Comparison of ENCODE assay signal across 23 mouse cellular contexts in genomic region chr9:37829881-37830280, GRCm38 (mm10). TPM values are rescaled to one million over a fixed set of nuclear protein-coding genes. Genes with fewer than 3 reads are reported as not detected.
"Had no signal": no experiment of that assay in that cellular context is flagged by ENCODE, and none has a peak within 500 bp of the region (broad histone marks: within the 10 kb centered on the region; RNA-seq: fewer than 3 reads in every experiment).

No protein-coding gene starts in this region.

- H3K27me3 ChIP-seq: midbrain, embryonic 12.5 days; neural tube, embryonic 13.5 days; neural tube, embryonic 15.5 days; stomach, embryonic 15.5 days had no signal

- H3K9ac ChIP-seq: lung, embryonic 14.5 days; midbrain, embryonic 12.5 days; neural tube, embryonic 13.5 days; neural tube, embryonic 15.5 days; stomach, embryonic 15.5 days had no signal

- H3K4me1 ChIP-seq: midbrain, embryonic 10.5 days; midbrain, embryonic 12.5 days; neural tube, embryonic 13.5 days; neural tube, embryonic 15.5 days; stomach, embryonic 15.5 days had no signal

- H3K36me3 ChIP-seq: midbrain, embryonic 10.5 days; midbrain, embryonic 12.5 days; neural tube, embryonic 13.5 days; neural tube, embryonic 15.5 days; stomach, embryonic 15.5 days had no signal

- ATAC-seq: midbrain, embryonic 16.5 days had no signal

- DNase-seq: lung, adult 18-20 months; lung, embryonic 14.5 days; lung, postnatal 10 days; lung, postnatal 4 days; midbrain, embryonic 14.5 days; right cerebral cortex, postnatal 14 days; thymus, adult 18-20 months; thymus, postnatal 14 days; thymus, postnatal 36 days had no signal

- H3K9me3 ChIP-seq: midbrain, embryonic 10.5 days; midbrain, embryonic 12.5 days; neural tube, embryonic 13.5 days; neural tube, embryonic 15.5 days; stomach, embryonic 15.5 days had no signal

- H3K27ac ChIP-seq: midbrain, embryonic 10.5 days; midbrain, embryonic 12.5 days; neural tube, embryonic 13.5 days; neural tube, embryonic 15.5 days; stomach, embryonic 15.5 days; stomach, postnatal 0 days had no signal

- H3K4me3 ChIP-seq: midbrain, embryonic 10.5 days; midbrain, embryonic 12.5 days; myocyte; neural tube, embryonic 13.5 days; neural tube, embryonic 15.5 days; stomach, embryonic 15.5 days had no signal

- H3K4me2 ChIP-seq: lung, embryonic 14.5 days; midbrain, embryonic 12.5 days; neural tube, embryonic 13.5 days; neural tube, embryonic 15.5 days; stomach, embryonic 15.5 days had no signal

RNA-seq across cellular contexts. Expression of gene Olfr877, which starts 24.2 kb away (rescaled TPM):
- total RNA-seq: megakaryocyte, adult 5-6 weeks; megakaryocyte-erythroid progenitor cell, adult 5-6 weeks had no signal
- polyA plus RNA-seq: lung, embryonic 14.5 days; lung, embryonic 16.5 days; midbrain, embryonic 10.5 days; midbrain, embryonic 12.5 days; midbrain, embryonic 14.5 days; midbrain, embryonic 16.5 days; myocyte; neural tube, embryonic 11.5 days; neural tube, embryonic 13.5 days; neural tube, embryonic 15.5 days; spleen, adult 2 months; stomach, embryonic 15.5 days; stomach, postnatal 0 days; thymus, postnatal 0 days had no signal

RNA-seq across cellular contexts. Expression of gene Olfr876, which starts 27.1 kb away (rescaled TPM):
- total RNA-seq: megakaryocyte, adult 5-6 weeks; megakaryocyte-erythroid progenitor cell, adult 5-6 weeks had no signal
- polyA plus RNA-seq: lung, embryonic 14.5 days; lung, embryonic 16.5 days; midbrain, embryonic 10.5 days; midbrain, embryonic 12.5 days; midbrain, embryonic 14.5 days; midbrain, embryonic 16.5 days; myocyte; neural tube, embryonic 11.5 days; neural tube, embryonic 13.5 days; neural tube, embryonic 15.5 days; spleen, adult 2 months; stomach, embryonic 15.5 days; stomach, postnatal 0 days; thymus, postnatal 0 days had no signal

RNA-seq across cellular contexts. Expression of gene Olfr875, which starts 58.2 kb away (rescaled TPM):
- total RNA-seq: megakaryocyte, adult 5-6 weeks; megakaryocyte-erythroid progenitor cell, adult 5-6 weeks had no signal
- polyA plus RNA-seq: lung, embryonic 14.5 days; lung, embryonic 16.5 days; midbrain, embryonic 10.5 days; midbrain, embryonic 12.5 days; midbrain, embryonic 14.5 days; midbrain, embryonic 16.5 days; myocyte; neural tube, embryonic 11.5 days; neural tube, embryonic 13.5 days; neural tube, embryonic 15.5 days; spleen, adult 2 months; stomach, embryonic 15.5 days; stomach, postnatal 0 days; thymus, postnatal 0 days had no signal
